Mouse (Mus musculus) liver, postnatal 0 days (tissue): ENCODE measurements around the gene Rapgef5.

ENCODE experiments used
- CTCF ChIP-seq: sonication (generic); IDR thresholded peaks from 2 replicates; pipeline ENCODE4 v1.5.1; 2016; ENCODE audit warnings: antibody characterized with exemption, low read depth
- EP300 ChIP-seq: IDR thresholded peaks from 2 replicates; pipeline ENCODE4 v1.6.1; 2016; ENCODE audit warnings: antibody characterized with exemption, low read depth, mild to moderate bottlenecking

GRCm38 (mm10) chr12:117636969-117637368 lies 120.7 kb downstream of the Rapgef5 start:
- no peak for TF ChIP-seq CTCF
- no peak for TF ChIP-seq EP300
